Mouse (Mus musculus) thymus, adult 18-20 months (tissue): ENCODE measurements at regions not wholly inside any gene's neighbourhood (a gene's known extent, or its start where the extent isn't known, plus 50 kb on each side); places are given as distances from the start of the nearest gene placed in this dataset.
"Not testable (repeated sequence)": the region's sequence is repeated elsewhere in the genome, so short reads cannot be mapped to it uniquely, and the experiment has no call there.

Experiments used
- DNase-seq, 2 experiments: peaks; one replicate each; pipeline ENCODE4 v3.0.0; 2022; ENCODE audit warnings: mixed read lengths in 2 of 2

GRCm38 (mm10) chr4:64432097-64432496, 385.3 kb upstream of the Tnc start:
- no peak for DNase-seq

DNA sequence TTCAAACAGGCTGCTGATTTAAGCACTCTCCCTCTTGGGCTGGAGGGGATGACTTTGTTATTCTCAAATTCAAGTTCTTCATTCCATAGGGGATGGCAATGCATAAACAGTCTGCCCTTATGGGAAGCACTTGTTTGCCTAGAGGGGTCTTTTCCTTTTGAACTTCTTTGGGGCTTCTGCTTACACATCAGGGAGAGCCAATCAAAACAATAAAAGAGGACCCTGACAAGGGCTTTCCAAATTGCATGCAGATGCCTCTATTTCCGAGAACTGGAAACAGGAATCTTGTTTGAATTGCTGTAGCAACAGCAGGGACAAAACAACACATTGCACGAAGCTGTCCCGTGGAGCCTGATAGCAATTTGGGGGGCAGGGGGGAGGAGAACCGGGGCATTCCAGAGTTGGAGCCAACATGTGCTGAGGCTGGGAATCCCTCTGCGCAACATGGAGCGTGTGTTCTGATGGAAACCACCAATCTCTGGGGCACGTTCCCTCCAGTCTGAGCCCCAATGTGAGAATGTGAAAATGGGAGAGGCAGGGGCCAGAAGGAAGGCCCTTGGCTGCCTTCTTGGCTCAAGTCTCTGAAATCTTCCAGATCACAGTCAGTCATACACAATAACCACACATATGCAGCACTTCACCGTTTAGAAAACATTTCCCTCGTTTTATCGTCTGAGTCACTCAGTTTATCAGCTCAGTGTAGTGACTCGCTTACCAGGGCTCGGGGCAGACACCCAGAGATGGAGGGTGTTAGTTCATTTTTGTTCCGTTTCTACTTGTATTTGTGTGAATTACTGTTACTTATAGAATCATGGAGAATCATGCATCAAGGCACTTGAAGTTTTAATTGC, 391.2 kb upstream of the Tnc start:
- no peak for DNase-seq

DNA sequence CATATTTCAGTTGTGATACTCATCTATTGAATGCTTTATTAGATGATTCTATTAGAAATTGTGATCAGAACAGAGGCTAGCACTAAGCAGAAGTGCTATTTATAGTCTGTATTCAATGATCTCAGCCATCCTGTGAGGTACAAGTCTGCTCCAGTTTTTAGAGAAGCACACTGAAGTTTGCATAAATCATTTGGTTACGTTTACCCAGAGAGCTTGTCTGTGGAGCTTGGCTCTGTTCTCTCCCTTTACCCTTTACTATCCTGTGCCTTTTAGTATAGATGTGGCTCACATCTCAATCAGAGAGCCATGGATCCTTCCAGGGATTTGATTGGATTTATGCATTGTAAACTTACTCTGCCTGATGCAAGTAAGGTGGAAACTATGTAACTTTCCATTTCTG, 404.6 kb upstream of the Tnc start:
- no peak for DNase-seq

- no peak for DNase-seq
These were observed 405.1 kb upstream of the Tnc start for GRCm38 (mm10) chr4:64451946-64452345.

GRCm38 (mm10) chr4:64492260-64492962, 445.6 kb upstream of the Tnc start:
- DNase-seq = no peak

DNA sequence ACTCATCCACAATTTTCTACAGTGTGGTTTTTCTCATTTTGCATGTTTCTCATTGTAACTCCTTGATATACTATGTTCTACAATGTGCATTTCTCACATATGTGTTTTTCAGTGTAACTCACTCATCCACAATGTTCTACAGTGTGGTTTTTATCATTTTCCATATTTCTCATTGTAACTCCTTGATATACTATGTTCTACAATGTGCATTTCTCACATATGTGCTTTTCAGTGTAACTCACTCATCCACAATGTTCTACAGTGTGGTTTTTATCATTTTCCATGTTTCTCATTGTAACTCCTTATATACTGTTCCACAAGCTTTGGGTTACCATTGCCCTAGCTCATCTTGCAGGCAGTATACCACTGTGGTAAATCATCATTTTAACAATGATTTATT, 450.9 kb upstream of the Tnc start:
- DNase-seq = not testable (repeated sequence)

DNA sequence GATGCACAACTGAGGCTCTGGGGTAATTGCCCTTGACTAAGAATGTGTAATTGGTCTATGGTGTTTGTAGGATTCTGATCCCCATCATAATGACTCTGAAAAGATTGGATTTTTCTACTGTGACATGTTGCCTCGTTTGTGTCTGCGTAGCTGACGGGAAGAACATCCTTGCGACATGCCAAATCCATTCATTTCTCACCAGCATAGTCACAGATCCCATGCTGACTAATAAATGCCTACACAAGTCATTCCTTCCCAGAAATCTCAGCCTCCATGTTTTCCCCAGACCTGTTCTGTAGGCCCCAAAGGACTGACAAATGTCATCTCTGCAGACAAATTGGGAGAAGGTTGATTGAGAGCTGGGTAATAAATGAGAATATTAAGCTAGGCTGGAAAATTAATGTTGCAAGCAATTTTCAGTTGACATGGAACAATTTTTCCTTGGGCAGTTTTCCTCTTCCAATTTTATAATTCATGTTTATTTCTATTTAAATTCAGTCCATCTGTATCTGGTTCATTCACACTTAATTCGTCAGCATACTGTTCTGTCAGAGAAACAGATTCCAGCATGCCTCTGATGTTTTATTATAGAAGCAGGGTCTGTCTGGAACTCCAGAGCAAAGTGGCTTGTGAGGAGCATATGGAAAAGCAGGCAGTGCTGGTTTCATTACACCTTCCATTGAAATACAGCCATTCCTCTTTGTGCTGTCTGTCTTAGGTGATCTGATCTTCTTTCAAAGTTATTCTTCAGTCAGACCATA, 454.0 kb upstream of the Tnc start:
- DNase-seq = no peak

GRCm38 (mm10) chr4:64521883-64522282, 475.1 kb upstream of the Tnc start:
- no peak for DNase-seq

GRCm38 (mm10) chr4:64527724-64528332, 481.0 kb upstream of the Tnc start:
- DNase-seq = no peak

DNA sequence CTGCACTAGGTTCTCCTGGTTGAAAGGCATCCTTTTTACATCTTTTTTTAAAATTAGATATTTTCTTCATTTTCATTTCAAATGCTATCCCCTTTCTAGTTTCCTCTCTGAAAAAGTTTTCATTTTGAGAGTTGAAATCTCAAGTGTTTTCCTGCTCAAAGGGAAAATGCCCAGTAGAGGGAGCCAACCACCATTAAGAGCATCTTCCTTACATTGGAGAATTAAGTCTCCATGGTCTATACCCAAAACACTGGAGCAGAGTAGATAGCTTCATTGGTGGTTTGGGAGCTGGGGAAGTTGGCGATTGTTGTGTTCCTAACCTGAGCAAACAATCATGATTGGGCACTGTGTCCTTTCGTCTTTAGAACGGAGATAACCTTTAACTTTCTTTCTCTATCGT, 483.8 kb upstream of the Tnc start:
- no peak for DNase-seq

DNA sequence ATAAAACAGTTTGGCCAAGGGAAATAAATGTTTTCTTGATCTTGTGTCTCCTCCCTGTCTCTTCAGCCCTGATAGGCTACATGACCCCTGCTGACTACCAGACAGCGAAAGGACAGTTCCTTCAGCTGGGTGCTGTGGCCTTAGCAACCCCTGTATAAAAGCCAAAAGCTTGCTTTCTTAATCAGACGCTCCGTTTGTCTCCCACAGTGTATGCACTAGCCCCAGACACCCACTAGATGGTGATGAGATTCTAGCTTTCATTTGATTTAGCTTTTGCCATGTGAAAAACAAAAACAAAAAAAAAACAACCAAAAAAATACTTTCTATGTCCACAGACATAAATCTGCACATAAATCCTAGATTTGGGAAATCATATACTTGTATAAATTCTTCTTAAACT, 486.2 kb upstream of the Tnc start:
- DNase-seq = no peak

GRCm38 (mm10) chr4:64535554-64536253, 488.9 kb upstream of the Tnc start:
- DNase-seq = no peak

GRCm38 (mm10) chr4:64538009-64538408, 491.2 kb upstream of the Tnc start:
- DNase-seq = no peak

DNA sequence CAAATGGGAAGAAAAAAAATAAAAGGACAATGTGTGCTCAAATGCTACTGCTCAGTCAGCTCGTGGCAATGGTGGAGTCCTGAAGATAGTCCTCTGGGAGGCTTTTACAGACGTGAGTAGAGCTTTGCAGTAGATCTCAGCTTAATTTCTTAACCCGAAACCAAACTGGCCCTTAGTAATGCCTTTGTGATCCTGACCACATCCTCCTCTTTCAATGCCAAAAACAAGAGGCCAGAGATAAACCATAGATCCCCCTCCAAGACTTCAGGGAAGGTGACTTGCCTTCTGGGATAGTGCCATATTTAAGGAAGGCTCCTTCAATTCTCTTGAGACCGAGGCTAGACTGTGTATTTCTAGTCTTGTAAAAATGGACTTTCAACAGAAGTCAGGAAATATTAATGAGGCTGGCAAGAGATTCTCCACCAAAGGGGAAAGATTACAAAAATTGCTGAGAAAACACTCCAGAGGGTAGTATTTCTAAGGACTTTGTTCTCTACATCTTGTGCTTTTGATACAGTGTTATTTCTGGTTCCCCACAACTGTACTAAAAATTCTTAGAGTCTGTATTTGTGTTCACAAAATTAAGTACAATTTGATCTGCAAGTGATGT, 497.9 kb upstream of the Tnc start:
- DNase-seq = no peak

DNA sequence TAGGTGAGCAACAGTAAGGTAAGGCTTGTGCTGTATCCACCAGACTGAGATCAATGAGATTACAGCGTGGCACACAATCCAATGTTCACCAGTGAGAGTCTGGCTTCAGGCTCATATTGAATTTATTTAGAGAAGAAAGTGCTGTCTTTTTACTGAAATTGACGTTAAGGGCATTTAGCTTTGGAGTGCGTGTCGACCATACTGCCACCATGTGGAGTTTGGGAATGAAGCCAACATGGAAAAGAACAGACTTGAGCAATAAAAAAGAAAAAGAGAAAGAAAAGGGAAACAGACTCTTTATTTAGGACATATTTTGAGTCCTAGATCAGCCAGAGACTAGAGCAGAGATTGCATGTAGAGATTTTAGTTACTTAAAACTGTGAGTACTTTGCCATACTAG, 499.6 kb upstream of the Tnc start:
- no peak for DNase-seq

GRCm38 (mm10) chr4:64562511-64562910, 515.7 kb upstream of the Tnc start:
- no peak for DNase-seq

DNA sequence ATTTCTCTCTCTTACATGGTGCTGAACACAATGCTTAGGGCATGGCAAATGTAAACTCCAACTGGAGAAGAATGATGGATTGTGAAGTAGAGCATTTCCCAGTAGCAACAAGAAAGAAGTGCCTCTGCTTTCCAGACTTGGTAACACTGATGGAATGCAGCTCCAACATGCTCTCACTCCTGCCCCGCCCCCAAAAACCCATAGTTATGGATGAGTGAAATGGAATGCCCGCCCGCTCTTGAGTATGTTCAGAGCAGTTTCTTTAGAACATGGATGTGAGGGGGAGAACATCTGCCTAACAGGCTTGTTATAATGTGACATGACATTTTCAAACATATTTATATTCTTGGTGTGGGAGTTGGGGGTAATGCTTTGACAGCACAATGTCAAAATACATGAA, 517.2 kb upstream of the Tnc start:
- no peak for DNase-seq

GRCm38 (mm10) chr4:64570666-64571065, 523.9 kb upstream of the Tnc start:
- DNase-seq = no peak

- no peak for DNase-seq
These were observed 529.1 kb upstream of the Tnc start for GRCm38 (mm10) chr4:64575901-64576300.

- peak; percentile 1 to 3 for DNase-seq
These were observed 528.9 kb upstream of the Pappa start for GRCm38 (mm10) chr4:64595014-64595599.

DNA sequence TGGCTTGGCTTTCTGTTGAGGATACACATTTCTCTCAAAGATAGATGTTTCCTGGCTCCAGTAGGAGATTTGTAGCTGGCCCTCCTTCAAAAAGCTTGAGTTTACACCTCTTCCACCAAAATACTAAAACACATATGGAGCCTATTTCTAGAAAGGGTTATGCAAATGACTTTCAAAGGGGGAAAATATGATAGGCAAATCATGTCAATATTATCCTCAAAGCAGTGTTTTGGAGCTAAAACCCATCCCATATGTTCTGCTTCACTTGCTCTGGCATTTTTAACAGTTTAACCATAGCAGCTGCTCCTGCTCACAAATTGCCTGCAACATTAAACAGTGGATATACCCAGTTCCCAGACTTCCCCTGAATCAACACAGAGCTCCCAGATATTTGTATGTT, 525.5 kb upstream of the Pappa start:
- DNase-seq = no peak

- DNase-seq = no peak
These were observed 524.8 kb upstream of the Pappa start for GRCm38 (mm10) chr4:64599222-64599621.
